Mouse (Mus musculus) layer of hippocampus, adult 9-11 months (tissue): ENCODE results near the gene Tbx10.
"Not testable (repeated sequence)": the region's sequence is repeated elsewhere in the genome, so short reads cannot be mapped to it uniquely, and the experiment has no call there.

Source experiments
- DNase-seq: peaks from one replicate; pipeline ENCODE4 v3.0.0; 2022

Tbx10 gene

DNA sequence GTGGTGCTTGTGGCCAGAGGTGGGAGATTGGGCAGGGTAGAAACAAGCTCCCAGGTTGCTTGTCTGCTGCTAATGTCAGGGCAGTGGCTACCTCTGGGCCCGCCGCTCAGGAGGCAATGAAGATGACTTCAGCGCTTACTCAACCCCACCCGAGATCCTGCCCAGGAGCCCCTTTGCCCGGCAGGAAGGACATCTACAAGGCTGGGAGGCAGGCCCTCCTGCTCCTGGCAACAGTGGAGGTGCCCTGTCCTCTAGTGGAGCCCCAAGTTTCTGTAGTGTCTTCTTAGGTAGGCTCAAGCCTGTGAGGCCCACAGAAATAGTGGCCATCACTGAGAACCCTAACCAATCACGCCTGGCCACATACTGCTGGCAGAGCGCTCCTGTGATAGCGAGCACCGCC is 12.5 kb downstream of the Tbx10 start:
- DNase-seq, result no peak

DNA sequence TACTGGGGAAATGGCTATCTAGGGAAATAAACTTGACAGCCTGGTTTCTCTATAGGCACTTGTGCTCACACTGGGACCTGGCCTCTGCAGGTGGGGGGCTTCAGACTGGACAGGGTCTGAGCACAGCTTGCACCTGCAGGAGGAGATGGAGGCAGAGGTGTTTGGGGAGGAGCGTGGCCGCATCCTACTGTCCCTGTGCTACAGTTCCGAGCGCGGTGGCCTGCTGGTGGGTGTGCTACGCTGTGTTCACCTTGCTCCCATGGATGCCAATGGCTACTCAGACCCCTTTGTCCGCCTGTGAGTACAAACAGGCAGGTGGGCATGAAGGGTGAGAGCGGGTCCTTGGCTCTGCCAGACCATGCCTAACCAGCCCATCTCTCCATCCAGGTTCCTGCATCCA is 13.4 kb downstream of the Tbx10 start:
- no peak for DNase-seq

DNA sequence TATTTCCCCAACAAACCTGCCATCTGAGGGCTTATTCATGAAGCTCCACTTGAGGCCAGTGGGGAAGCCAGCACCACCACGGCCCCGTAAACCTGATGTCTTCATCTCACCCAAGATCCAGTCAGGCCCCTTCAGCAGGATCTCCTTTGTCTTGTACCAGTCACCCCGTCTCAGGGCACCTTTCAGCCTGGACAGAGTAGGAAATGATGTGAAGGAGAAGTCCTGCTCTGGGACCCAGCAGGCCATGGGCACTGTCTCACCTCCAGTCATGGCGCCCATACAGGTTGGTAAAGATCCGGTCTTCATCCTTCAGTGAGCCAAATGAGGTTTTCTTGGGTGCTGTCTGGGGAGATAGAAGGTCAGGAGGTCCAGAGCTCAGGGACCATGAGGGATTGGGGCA is 18.5 kb downstream of the Tbx10 start:
- DNase-seq, result no peak

DNA sequence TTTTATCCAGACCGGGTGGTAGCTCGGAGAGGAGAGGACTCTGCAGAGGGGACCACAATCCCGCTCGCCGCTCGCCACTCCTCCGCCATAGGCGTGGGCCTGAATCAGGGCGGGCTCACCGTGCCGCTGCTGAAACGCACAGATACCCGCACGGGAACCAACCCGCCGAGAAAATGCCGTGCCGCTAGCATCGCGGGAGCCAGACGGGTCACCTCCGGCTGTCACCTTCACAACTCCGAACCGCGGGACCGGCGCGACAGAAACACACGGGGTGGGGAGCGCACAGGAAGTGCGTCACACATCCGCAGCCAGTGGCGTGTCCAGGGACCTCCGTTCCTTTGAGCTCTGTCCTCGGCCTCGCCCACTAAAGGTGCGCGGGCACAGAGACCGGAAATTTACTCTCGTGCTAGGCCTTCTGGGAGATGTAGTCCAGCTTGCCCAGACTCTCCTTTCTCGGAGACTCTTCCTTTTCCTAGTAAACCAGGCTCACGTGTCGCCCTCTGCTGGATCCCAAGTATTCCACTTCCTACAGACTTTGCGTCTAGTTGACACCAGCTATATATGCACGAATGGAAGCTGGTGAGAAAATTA is 20.0 kb downstream of the Tbx10 start, which contains the start of gene Ndufv1:
Ndufv1 (minus strand) TSS at position 375 of the 591 bp plus-strand sequence.
- peak; percentile 99 for DNase-seq

DNA sequence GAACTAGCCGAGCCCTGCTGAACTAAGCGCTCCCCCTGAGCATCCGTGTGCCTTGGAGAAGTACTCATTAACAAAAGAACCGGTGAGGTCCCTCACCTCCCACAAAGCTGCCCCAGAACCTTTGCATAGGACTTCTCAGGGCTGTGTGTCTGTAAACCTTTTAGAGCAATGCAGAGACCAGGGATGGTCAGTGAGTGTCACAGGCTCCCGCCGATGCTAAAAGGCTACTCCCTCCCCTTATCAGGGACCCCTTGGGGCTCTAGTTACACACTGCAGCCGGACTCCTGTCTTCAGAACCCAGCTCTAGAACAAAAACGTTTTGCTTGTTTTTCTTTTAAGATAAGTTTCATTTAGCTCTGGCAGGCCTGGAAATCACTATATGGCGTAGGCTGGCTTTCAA is 20.5 kb downstream of the Tbx10 start:
- DNase-seq, result no peak

DNA sequence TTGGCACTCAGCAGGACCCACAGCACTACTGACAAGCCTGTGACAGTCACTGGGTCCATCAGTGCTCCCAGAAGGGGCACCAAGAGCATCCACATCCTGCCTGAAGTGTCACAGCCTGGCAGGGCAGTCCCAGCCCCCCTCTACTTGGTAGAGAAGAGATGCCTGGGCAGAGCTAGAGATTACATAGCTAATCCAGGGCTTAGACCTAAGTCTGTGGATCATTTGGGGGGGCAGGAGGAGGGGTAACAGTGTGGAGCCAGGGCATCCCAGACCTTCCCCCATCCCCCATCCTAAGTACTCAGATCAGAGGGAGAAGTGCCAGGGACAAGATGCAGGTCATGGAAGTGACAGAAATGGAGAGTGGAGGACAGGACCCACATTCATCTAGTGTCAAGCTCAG is 22.2 kb downstream of the Tbx10 start:
- no peak for DNase-seq

DNA sequence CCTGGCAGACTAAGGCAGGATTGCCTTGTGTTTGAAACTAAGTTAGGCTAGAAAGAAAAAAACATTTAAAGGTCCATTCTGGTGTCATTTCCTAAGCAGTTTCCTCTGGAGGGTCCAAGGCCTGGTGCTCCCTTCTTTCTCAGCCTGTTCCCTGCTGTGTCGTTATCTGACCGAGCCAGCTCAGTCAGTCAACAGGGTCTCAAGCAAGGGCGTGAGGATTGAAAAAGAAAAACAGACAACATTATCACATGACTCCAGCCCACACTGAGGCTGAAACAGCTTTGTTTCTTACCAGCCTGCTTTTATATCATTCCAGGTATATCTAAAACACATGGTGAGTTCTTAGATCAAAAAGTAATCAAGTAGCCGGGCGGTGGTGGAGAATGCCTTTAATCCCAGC is 23.1 kb downstream of the Tbx10 start:
- no peak for DNase-seq

DNA sequence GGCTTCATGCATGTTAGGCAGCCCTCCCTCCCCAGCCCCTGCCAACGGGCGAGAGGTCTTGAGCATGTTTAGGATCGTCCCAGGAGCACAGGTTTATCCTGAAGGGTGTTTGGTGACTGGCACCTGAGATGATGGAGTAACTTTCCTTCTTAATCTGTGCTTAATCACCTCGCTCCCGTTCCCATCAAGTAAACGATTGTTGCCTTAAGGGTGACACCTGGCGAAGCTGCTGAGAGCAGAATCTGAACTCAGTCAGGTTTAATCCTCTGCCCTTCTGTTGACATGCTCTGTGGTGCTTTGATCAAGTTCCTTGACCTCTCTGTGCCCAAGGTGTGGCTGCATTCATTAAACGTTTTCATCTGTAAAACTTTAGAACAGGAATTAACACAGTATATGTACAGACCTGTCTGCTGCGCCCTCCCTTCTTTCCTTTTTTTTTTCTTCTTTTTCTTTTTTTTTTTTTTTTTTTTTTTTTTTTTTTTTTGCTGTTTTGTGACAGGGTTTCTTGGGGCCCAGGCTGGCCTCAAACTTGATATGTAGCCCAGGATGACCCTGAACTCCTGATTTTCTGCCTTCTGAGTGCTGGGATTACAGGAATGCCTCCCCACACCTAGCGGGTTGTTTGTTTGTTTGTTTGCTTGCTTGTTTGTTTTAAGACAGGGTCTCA is 25.5 kb downstream of the Tbx10 start:
- no peak for DNase-seq

DNA sequence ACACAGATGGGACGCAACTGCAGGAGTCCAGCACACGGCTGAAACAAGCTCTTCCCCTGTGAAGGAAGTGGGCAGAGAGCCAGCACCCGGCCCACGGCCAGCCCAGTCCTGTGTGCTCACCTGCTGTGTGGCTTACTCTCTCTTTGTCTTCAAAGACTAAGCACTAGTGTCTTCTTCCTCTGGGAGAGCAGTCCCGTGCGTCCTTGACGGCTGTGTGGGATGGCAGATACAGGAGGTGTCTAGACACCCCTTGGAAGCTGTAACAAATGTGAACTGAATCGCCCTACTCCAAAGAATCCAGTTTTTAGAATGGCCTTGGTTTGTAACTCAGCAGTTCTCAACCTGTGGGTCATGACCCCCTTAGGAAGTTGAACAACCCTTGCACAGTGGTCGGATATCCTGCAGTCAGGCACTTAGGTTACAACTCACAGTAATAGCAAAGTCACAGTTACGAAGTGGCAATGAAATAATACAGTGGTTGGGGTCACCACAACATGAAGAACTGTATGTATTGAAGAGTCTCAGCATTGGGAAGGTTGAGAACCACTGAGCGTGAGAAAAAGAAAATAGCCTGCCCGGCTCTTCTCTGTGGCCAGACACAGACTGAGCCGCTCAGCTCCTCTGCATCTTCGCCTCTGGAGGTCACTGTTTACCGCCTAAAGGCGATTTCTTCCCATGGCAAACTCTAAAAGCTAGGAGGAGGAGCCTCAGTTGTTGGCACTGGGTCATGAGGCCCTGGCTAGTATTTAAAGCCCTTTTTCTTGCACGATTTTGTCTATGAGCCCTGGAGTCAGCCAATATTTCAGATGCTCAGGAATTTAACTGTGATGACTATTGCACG is 26.4 kb downstream of the Tbx10 start:
- peak; percentile 83 for DNase-seq

DNA sequence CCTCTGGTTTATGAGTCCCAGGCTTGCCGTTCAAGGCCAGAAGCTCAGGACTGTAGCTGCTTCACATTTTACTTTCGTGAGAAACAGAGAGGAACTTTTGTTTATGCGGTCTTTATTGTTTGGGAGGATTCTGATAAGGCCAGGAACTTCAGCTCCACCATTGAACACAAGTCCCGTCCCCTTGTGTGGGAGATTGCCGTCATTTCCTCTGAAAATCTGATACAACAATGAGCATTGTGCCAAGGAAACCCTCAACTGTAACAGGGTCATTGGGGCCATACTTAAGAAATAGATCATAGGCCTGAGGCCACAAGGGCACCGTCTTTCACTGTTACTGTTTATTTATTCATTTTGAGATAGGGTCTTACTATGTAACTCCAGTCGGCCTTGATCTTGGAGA is 30.6 kb downstream of the Tbx10 start:
- no peak for DNase-seq

DNA sequence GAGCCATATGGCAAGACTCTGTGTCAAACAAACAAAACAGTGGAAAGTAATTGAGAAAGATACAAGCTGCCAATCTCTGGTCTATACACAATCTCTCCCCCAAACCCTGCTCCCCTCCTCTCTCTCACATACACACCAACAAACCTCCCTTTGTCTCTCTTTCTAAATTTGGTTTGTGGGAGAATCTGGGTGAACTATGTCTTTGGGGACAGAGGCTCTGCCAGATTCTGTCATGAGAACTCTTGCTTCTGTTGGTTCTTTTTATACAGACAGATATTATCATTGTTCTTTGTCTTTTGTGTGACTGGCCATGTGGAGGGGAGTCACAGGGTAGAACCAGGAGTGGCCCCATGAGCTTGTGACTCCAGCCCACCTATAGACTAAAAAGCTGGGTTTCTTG is 35.0 kb downstream of the Tbx10 start:
- peak; percentile 59 for DNase-seq

DNA sequence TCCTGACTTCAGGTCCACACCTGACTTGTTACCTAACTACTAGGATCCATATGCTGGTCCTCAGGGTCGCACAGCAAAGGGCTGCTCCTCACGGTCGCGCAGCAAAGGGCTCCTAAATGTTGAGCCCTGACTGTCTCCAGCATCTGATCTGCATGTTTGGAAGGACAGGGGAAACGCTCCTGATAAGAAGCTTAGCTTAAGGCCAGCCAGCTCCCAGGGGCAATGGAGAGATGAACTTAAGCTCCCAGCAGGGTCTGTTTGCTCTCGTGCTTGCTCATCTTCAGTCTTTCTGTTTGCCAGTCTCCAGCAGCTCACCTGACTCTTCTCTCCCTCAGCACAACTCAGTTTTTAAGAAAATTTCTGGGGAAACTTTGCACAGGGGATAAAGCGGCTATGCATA is 40.1 kb downstream of the Tbx10 start:
- no peak for DNase-seq

DNA sequence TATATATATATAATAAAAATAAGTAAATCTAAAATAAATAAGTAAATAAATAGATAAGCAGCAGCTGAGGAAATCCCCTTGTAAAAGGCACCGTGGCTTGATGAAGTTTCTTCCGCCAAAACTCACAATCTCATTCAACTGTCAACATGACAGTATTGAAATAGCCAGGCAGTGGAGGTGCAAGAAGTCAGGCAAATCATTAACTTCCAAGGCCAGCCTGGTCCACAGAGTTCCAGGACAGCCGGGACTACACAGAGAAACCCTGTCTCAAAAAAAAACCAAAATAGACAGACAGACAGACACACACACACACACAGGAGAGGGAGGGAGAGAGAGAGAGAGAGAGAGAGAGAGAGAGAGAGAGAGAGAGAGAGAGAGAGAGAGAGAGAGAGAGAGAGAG is 40.7 kb downstream of the Tbx10 start:
- no peak for DNase-seq

DNA sequence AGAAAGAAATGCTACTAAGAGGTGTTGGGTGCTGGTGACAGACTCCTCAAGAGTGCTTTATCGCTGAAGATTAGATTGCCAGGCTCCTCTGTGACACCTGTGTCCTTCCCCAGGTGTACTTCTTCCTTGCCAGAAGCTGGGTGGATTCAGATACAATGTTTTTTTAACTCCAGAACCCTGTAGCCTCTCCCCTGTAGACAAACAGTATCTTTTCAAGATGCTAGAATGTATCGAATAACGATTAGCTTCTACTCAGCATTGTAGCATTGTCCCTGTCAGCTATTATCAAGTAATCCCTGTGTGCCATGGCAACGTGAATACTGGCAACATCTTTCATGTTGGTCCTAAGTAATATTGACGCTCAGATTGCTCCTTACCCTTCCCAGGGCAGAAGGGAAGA is 41.2 kb downstream of the Tbx10 start:
- DNase-seq, result no peak

DNA sequence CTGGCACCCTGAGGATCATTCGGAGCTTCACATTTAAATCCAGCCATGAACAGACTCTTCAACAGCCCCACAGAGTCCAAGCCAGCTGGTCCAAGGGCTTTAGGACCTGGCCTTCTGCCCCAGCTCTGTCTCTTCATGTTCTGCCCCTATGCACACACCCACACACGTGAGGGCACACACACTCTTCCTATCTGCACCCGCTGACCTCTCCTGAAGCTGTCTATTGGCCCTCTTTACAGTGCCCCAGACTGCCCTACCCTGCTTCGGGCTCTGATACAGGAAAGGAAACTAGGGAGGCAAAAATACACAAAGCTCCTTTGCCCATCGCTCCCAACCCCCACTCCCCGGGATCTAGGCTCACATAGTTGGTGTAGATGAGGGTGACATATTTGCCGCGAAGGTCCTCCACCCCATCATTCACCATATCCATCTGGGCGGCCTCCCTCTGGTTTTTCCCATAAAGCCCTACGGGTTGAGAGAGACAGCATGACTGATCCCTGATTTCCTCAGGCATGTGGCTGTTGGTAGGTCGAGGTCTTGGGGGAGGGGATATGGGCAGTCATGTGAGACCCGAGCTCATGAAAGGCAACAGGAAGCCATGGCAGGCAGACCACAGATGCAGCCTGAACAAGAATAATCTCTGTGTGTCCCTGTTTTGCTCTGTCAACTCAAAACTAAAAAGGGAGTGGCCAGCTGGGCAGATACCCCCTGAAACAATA is 43.9 kb downstream of the Tbx10 start:
- peak; percentile 30 for DNase-seq

DNA sequence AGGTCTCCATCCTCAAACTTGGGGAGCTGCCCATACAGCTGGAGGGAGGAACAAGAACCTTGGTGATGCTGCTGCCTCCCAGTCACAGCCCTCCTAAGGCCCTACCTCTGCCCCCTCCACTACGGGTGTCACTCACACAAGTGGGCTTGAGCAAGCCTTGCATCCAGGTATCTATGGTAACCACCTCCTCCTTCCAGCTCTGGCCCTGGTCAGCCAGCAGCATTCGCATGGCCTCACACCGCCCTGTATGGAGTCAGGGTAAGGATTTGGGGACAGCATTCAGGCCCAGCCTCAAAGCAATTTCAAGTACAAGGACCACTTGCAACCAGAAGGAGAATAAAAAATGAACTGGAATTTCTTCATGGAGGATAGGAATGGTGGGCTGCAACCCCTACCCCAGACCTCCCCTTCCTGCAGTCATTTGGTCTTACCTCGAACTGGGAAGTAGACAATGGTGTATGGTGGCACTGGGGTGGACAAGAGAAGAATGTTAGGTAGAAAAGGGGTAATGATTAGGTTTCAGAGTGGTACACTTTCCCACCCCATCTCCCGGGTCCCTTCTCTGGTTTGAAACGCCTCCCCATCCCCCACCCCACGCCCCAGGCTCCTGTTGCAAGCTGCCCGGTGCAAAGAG is 44.7 kb downstream of the Tbx10 start:
- DNase-seq, result not testable (repeated sequence)

DNA sequence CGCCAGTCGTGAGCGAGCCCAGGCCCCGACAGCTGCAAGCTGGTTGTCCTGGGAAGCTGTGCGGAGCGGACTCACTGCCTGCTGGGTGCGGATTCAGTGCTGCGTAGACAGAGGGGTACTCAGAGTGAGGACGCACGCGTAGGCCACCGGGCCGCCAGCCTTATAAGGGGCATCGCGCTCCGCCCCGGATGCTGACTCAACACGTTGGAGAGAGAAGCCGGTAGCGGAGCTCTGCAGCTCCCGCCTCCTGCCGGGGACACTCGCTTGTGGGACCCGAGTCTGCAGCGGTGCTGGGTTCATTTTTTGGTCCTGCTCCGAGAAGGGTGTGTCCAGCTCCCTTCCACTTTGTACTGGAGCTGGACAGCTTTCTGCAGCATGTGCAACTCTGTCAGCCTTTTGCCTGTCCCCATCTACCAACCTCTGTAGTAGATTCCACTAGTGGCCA is 45.3 kb downstream of the Tbx10 start, which contains the start of gene Gstp1:
Gstp1 (minus strand) TSS at position 198 of the 445 bp plus-strand sequence.
- DNase-seq, result peak; percentile 92

DNA sequence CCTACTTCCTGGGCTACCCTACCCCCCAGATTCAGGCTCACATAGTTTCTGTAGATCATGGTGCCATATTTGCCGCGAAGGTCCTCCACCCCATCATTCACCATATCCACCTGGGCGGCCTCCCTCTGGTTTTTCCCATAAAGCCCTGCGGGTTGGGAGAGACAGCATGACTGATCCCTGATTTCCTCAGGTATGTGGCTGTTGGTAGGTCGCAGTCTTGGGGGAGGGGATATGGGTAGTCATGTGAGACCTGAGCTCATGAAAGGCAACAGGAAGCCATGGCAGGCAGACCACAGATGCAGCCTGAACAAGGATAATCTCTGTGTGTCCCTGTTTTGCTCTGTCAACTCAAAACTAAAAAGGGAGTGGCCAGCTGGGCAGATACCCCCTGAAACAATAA is 48.4 kb downstream of the Tbx10 start:
- DNase-seq, result not testable (repeated sequence)

DNA sequence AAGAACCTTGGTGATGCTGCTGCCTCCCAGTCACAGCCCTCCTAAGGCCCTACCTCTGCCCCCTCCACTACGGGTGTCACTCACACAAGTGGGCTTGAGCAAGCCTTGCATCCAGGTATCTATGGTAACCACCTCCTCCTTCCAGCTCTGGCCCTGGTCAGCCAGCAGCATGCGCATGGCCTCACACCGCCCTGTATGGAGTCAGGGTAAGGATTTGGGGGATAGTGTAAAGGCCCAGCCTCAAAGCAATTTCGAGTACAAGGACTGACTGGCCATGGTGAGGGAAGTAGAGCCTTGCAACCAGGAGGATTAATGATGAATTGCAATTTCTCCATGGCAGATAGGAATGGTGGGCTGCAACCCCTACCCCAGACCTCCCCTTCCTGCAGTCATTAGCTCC is 48.9 kb downstream of the Tbx10 start:
- not testable (repeated sequence) for DNase-seq

DNA sequence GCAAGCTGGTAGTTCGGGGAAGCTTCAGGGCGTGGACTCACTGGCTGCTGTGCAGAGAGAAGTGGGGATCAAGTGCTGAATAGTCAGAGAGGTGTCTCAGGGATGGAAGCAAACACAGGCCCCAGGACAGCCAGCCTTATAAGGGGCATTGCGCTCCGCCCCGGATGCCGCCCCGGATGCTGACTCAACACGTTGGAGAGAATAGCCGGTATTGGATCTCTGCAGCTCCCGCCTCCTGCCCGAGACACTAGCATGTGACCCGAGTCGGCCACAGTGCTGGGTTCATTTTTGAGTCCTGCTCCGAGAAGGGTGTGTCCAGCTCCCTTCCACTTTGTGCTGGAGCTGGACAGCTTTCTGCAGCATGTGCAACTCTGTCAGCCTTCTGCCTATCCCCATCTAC is 49.6 kb downstream of the Tbx10 start:
- no peak for DNase-seq

DNA sequence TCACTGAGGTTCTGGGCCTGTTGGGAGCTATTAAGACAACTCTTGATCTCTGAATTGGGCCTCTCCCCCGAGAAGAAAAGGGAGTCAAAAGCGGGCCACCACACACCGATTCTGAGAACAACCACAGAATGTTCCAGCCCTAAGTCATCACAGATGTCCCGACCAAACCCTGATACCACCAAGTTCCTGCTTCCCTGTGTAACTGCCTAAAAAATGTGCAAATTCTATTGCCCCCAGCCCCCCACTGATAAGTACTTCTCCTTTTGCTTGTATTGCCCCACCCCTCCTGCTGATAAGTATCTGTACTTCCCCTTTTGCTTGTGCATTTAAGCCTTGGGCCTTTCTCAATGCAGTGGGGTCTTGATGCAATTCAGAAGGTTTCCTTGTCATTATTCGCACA is 51.6 kb downstream of the Tbx10 start:
- DNase-seq, result not testable (repeated sequence)

DNA sequence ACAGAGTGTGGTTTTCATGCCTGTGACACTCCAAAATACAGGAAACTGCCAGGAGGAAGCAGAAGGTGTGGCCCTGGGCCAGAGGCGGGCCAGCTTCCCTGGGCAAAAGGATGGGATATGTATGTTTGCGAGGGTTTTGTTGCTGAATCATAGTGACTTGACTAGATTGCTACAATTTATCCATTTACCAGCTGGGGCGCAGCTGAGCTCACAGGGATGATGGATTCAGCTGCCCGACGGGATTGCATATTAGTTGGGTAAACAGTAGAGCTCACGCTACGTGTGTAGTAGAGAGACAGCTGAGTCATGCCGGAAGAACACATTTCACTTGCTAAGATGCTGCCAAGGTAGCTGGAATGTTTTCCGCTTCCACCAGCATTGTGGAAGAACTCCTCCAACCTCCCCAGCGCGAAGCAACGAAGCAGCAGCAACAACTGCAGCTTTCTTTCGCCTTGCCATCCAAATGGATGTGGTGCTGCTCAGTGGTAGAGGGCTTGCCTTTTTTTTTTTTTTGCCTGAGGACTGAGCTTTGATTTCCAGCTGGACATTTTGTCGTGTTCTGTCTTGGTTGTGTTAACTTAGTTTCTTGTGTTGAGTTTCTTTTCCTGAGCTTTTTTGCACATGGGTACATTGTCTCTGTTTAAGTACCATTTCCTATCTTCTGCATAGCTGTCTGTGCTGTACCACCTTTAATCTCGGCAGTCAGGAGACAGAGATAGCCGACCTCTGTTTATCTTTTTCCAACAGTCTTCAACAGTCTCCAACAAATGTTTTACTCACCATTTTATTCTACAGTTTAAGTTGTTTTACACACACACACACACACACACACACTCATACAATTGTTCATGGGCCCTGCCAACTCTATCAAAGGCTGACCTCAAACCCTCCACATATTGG is 53.7 kb downstream of the Tbx10 start, which contains the start of gene Gstp2:
Gstp2 (minus strand) TSS at position 58 of the 900 bp plus-strand sequence.
- DNase-seq, result peak; percentile 91
